Mouse (Mus musculus) hindbrain, embryonic 10.5 days (tissue): ENCODE results near the gene Ociad1. TPM values are rescaled to one million over a fixed set of nuclear protein-coding genes. Genes with fewer than 3 reads are reported as not detected.

Experiments used
- DNase-seq: peaks from one replicate; pipeline ENCODE4 v3.0.0-alpha.2; 2017; ENCODE audit warnings: low spot score
- H3K27ac ChIP-seq: fragments of 300-500 bp; sonication (generic); 2 replicates; pipeline ENCODE4 v1.5.1; 2016; ENCODE audit warnings: mild to moderate bottlenecking, moderate library complexity
- H3K27me3 ChIP-seq: fragments of 300-500 bp; sonication (generic); 2 replicates; pipeline ENCODE4 v1.6.1; 2016; ENCODE audit warnings: mild to moderate bottlenecking; ENCODE audit not compliant: poor library complexity, insufficient read depth, severe bottlenecking
- H3K36me3 ChIP-seq: fragments of 300-500 bp; sonication (generic); 2 replicates; pipeline ENCODE4 v1.6.1; 2016; ENCODE audit warnings: mild to moderate bottlenecking, moderate library complexity
- H3K4me1 ChIP-seq: fragments of 300-500 bp; sonication (generic); replicated peaks from 2 replicates; pipeline ENCODE4 v1.6.1; 2016; ENCODE audit warnings: mild to moderate bottlenecking
- H3K4me3 ChIP-seq: fragments of 300-500 bp; sonication (generic); 2 replicates; pipeline ENCODE4 v1.5.1; 2016; ENCODE audit warnings: mild to moderate bottlenecking, moderate library complexity
- H3K9me3 ChIP-seq: fragments of 300-500 bp; sonication (generic); 2 replicates; pipeline ENCODE4 v1.6.1; 2016; ENCODE audit warnings: mild to moderate bottlenecking, moderate library complexity
- WGBS: fragments of 180-500 bp; shearing (Covaris S2); methylation state at CpG from one replicate; pipeline ENCODE4 v1.1.7; 2016; 5-methylcytosine and 5-hydroxymethylcytosine counted together
- polyA plus RNA-seq: library from polyadenylated mRNA; unstranded; fragments of >200 nt; fragmentation: Nextera tagmentation; extraction: Ambion mirVana; gene quantifications from 2 replicates; pipeline ENCODE4 v1.2.1, GENCODE M21; 2016

Gene Ociad1
- polyA plus RNA-seq, 1 experiment from 2014 or later: 227 TPM

DNA sequence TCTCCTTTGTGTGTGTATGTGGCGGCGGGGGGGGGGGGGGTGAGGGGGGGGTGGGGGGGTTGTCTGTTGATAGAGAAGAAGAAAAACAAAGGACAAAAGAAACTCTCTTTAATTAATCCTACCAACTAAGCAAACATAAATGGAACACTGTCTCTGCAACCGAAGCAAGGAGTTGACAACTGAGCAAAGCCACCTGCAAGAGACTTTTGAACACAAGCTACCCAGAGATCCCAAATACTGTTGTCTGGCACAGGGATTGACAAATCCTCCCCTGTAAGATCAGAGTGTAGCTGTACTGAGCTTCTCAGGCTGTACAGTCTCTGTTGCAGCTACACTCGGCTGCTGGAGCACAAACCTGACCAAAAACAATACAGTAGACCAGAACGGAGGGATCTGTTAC lies 28.5 kb upstream of the Ociad1 start:
- Histone ChIP-seq H3K9me3 (no peaks in the 10 kb centered on the region), H3K4me1 (no peaks in the 10 kb centered on the region), H3K4me3 (no peak overlapping the region), H3K27ac (no peak overlapping the region), H3K36me3 (no peaks in the 10 kb centered on the region), H3K27me3 (no peaks in the 10 kb centered on the region)
- DNase-seq: no peak
- WGBS: 66% methylated on average over 5 of the region's 5 CpGs

DNA sequence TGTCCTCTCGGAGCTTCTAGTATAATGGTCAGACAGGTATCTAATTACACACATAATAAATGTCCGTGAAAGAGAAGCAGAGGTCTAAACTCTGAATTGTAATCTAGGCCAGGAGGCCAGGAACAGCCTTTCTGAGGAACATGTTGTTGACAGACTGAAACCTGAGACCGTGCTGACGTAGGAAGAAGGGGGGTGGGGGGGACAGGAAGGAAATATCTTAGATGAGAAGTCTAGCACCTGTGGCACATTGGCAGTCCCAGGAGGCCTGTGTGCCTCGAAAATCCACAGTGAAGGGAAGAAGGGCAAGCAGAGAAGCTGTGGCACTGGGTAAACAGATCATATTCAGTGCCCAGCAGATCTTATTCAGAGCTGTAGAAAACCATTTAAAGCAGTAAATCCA lies 27.1 kb upstream of the Ociad1 start:
- no peaks in the 10 kb centered on the region for H3K27me3 ChIP-seq
- H3K4me3 ChIP-seq: no peak overlapping the region
- H3K27ac ChIP-seq: no peak overlapping the region
- whole genome bisulfite sequencing: 65% methylated on average over 5 of the region's 5 CpGs
- H3K4me1 ChIP-seq: no peaks in the 10 kb centered on the region
- no peaks in the 10 kb centered on the region for H3K9me3 ChIP-seq
- no peaks in the 10 kb centered on the region for H3K36me3 ChIP-seq
- no peak for DNase-seq

DNA sequence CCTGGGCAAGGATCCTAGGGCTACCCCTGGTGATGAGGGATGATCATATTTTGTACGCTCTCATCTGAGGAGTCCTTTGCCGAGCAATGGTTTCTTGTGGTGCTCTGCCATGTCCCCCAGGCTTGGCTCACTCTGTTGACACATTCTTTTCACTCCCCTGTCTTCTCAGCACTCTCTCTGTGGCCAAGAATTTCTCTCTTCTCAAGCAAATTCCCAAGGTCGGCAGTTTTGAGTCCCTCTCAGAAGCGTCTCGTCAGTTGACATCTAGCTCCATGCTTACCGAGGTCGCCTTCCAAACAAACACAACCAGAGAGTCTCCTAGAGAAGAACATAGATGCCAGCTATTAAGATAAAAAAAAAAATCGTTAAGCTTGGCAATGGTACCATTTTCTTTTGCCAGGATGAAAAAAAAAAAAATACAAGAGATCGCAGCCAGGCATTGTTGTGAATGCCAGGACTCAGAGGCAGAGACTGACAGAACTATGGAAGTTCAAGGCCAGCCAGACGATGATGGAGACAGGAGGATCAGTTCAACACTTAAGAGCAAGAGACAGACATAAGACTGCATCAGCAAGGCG lies 23.9 kb upstream of the Ociad1 start:
- Histone ChIP-seq H3K27me3 (no peaks in the 10 kb centered on the region), H3K27ac (no peak overlapping the region), H3K4me1 (peaks cover 11% of the 10 kb centered on the region), H3K36me3 (no peaks in the 10 kb centered on the region), H3K4me3 (no peak overlapping the region), H3K9me3 (no peaks in the 10 kb centered on the region)
- WGBS: 78% methylated on average over 11 of the region's 11 CpGs
- DNase-seq: no peak

DNA sequence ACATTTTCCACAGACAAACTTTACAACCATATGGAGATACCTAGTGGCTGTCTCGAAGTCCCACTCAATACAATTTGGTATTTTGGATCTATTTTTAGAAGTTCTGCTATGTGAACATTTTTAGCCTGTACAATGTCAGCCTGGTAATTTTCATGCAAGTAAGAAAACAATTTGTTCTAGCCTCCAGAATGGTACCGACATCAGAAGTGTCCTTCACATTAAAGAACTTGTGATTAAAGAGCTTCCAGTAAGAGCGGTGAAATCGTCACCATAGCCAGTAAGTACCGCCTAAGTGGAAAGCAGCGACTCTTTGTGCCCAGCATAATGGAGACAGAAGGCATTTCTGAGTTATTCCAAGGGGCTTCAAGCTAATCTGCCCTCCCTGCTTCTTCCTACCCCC lies 22.0 kb upstream of the Ociad1 start:
- H3K27me3 ChIP-seq: no peaks in the 10 kb centered on the region
- 85% methylated on average over 6 of the region's 6 CpGs for WGBS

DNA sequence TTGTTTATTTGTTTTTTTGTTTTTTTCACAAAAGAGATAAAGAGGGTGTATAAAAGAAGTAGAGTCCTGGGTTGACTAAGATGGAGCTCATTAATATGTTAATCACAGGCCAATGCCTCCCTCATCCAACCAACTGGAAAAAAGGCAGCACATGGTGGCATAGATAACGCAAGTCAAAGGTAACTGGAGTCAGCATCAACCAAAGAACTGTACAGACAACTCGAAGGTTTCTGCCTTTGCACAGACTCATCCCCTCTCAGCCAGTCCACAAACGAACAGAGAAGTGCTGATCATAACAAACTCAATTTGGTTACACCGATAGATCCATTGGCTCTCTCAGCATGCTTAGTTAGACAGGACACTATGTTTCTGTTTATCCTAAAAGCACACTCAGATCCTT lies 19.4 kb upstream of the Ociad1 start:
- no peak overlapping the region for H3K4me3 ChIP-seq
- WGBS: 73% methylated on average over 4 of the region's 4 CpGs
- H3K27me3 ChIP-seq: no peaks in the 10 kb centered on the region
- no peak overlapping the region for H3K27ac ChIP-seq
- peaks cover 14% of the 10 kb centered on the region for H3K4me1 ChIP-seq
- H3K9me3 ChIP-seq: no peaks in the 10 kb centered on the region
- no peak for DNase-seq
- no peaks in the 10 kb centered on the region for H3K36me3 ChIP-seq

More for the DNA sequence above, 22.0 kb upstream of the Ociad1 start:
- Histone ChIP-seq H3K4me1 (peaks cover 14% of the 10 kb centered on the region), H3K27ac (no peak overlapping the region), H3K9me3 (no peaks in the 10 kb centered on the region), H3K36me3 (no peaks in the 10 kb centered on the region), H3K4me3 (no peak overlapping the region)
- no peak for DNase-seq

DNA sequence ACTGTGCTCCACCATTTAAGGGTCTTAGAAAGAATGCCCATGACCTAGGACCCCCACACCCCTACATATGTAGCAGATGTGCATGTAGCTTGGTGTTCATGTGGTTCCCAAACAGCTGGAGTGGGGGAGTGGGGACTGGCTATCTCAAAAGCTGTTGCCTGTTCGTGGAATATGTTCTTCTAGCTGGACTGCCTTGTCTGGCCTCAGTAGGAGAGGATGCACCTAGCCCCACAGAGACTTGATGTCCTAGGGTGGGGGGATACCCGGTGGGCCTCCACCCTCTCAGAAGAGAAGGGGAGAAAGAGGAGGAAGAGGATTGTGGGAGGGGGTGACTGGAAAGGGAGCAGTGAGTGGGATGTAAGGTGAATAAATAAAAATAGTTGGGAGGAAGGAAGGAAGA lies 17.6 kb upstream of the Ociad1 start:
- Histone ChIP-seq H3K9me3 (no peaks in the 10 kb centered on the region), H3K27ac (no peak overlapping the region), H3K4me3 (no peak overlapping the region), H3K4me1 (peaks cover 21% of the 10 kb centered on the region), H3K36me3 (no peaks in the 10 kb centered on the region), H3K27me3 (no peaks in the 10 kb centered on the region)
- no peak for DNase-seq
- WGBS: 72% methylated on average over 2 of the region's 2 CpGs

DNA sequence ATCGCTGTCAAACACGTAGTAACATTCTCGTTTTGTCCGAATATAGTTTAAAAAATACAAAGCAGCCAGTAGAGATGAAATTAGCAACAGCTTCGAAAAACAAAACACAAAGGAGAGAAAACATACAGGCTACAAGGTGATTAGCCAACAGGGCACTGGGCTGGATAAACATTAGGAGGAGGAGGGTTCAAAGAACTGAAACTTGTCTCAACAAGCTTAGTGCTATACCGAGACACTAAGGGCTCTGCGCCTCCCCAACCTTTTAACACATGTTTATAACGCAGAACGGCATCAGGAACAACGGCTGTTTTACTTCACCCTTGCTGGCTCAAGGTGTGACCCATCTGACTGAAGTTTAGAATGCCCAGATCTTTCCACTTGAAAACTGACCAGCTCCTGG lies 13.4 kb upstream of the Ociad1 start:
- peak overlapping the region; percentile 45; the same call in 1 of the 2 replicates for H3K27ac ChIP-seq
- no peak overlapping the region for H3K4me3 ChIP-seq
- WGBS: 71% methylated on average over 10 of the region's 10 CpGs

DNA sequence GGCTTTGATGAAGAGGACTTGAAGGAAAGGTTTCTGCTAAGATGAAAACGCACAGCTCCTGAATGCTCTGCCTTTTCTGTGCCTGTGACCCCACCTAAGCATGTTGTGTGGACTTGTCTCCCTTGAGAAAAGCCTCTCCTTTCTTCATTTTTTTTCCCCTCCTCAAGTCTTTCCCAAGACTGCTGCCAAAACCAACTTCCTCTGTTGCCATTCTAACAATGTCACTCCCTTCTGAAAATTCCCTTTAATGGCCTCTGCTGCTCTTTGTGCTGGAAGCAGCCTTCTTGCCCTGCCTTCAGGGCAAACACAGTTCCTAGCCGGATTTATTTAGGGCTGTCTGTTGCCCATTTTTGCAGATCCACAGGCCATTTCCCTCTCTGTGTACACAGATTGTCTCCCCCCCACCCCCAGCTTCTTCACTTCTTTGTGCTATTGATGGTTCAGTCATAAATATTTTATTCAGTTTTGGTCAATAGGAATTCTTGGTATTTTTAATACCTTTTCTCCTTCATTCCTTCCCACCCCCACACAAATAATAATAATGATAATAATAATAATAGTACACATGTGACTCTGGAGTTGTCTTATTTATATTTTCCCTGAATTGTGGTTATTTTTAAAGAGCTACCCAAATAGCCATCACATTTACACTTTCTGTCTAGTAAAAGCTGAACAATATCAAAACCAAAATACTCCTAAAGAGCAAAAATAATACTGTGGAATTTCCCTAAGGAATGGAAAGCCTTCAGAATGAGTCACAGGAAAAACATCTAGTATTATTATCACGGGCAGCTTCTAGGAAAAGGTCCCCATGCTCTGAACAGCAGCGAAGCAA lies 12.6 kb upstream of the Ociad1 start:
- no peak for DNase-seq
- Histone ChIP-seq H3K9me3 (no peaks in the 10 kb centered on the region), H3K27me3 (no peaks in the 10 kb centered on the region), H3K27ac (peak overlapping the region; percentile 45; the same call in 1 of the 2 replicates), H3K4me1 (peaks cover 8% of the 10 kb centered on the region), H3K4me3 (no peak overlapping the region), H3K36me3 (no peaks in the 10 kb centered on the region)
- 59% methylated on average over 4 of the region's 4 CpGs for WGBS

More for the DNA sequence above, 13.4 kb upstream of the Ociad1 start:
- no peak for DNase-seq
- no peaks in the 10 kb centered on the region for H3K36me3 ChIP-seq
- peaks cover 8% of the 10 kb centered on the region for H3K4me1 ChIP-seq
- H3K27me3 ChIP-seq: no peaks in the 10 kb centered on the region
- no peaks in the 10 kb centered on the region for H3K9me3 ChIP-seq

DNA sequence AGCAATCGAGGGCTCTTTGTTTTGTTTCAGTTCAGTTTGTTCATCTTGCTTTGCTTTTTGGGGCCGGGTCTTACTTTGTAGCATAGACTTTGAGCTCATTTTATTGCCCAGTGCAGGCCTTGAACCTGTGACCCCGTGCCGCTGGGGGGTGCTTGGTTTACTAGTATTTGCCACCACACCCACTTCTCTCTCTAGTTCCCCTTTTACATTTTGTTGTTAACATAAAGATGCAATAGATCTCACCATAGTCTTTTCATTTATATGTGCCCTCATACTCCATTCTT lies 12.1 kb upstream of the Ociad1 start:
- DNase-seq: no peak
- Histone ChIP-seq H3K27me3 (no peaks in the 10 kb centered on the region), H3K9me3 (no peaks in the 10 kb centered on the region), H3K4me3 (no peak overlapping the region), H3K4me1 (peaks cover 8% of the 10 kb centered on the region), H3K36me3 (no peaks in the 10 kb centered on the region), H3K27ac (no peak overlapping the region)
- WGBS: 75% methylated on average over 4 of the region's 4 CpGs

DNA sequence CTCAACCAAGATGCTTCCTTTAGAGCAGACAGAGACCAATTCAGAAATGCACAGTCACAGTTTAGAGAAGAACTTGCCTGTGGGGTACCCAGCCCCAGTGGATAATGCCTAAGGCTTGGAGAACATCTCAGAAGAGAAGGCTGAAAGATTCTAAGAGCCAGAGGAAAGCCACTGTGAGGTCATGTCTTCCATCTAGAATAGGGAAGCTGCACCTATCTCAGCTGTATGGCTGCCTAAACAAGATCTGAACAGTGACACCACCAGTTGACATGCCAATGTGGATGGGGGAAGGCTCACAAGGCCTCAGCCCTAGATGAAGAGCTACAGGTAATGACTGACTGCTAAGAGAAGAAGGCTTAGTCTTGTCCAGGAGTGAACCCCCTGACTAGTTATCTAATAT lies 8.5 kb upstream of the Ociad1 start:
- no peak overlapping the region for H3K27ac ChIP-seq
- no peak overlapping the region for H3K4me3 ChIP-seq
- peaks cover 8% of the 10 kb centered on the region for H3K4me1 ChIP-seq
- H3K9me3 ChIP-seq: no peaks in the 10 kb centered on the region
- no peaks in the 10 kb centered on the region for H3K27me3 ChIP-seq
- DNase-seq: no peak
- H3K36me3 ChIP-seq: no peaks in the 10 kb centered on the region

DNA sequence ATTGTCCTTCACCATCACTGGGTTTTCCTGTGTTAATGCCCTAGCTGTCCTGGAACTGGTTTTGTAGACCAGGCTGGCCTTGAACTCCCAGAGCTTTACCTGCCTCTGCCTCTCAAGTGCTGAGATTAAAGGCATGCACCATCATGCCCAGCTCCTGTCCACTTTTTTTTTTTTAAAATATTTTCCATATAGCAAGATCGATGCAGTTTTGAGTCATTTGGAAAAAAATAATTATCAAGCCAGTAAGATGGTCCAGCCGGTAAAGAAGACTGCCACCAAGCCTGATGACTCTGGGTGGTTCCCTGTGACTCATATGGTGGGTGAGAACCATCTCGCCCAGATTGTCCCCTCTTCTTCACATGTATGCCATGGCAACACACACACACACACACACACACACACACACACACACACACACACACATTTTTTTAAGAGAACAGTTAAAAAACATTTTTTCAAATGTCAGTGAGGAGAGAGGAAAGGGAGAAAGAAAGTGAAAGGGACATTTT lies 7.1 kb upstream of the Ociad1 start:
- WGBS: 92% methylated on average over 3 of the region's 3 CpGs
- DNase-seq: no peak
- no peaks in the 10 kb centered on the region for H3K4me1 ChIP-seq
- no peaks in the 10 kb centered on the region for H3K9me3 ChIP-seq
- H3K27me3 ChIP-seq: no peaks in the 10 kb centered on the region
- H3K27ac ChIP-seq: no peak overlapping the region
- H3K4me3 ChIP-seq: no peak overlapping the region
- H3K36me3 ChIP-seq: no peaks in the 10 kb centered on the region

DNA sequence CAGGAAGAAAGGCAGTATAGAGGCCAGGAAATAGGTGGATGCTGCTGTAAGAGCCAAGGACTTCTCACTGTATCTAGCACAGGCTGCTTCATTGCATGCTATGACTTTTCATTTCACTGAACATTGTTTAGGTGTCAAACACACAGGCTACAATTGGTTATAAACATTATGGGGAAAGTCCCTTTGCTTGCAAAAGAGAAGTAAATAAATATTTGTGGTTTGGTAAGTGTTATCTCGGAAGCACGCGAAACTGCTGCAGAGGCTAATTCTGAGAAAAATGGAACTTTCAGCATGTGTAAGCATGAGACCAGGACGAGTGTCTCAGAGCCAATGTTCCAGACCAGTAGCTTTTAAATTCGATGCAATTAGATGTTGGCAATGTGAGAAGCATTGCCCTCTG lies 6.0 kb upstream of the Ociad1 start:
- Histone ChIP-seq H3K4me3 (no peak overlapping the region), H3K9me3 (no peaks in the 10 kb centered on the region), H3K27me3 (no peaks in the 10 kb centered on the region), H3K36me3 (no peaks in the 10 kb centered on the region), H3K4me1 (no peaks in the 10 kb centered on the region), H3K27ac (no peak overlapping the region)
- no peak for DNase-seq
- WGBS: 87% methylated on average over 5 of the region's 5 CpGs

DNA sequence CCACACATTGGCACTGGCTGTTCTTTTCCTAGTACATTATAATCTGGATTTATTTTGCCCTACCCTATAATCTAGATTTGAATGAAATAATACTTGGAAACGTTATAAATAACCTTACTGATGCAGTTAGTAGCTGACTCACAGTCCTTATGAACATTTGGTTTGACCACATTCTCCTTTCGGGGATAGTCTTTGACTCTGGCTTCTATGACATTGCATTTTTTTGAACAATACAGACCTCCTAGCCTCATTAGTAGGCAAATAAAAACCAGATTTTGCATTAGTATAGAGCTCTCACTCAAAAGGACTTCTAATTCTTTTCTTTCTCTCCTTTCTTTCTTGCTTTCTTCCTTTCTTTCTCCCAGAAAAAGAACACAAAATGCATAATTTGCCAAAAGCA lies 2.7 kb upstream of the Ociad1 start:
- DNase-seq: no peak
- Histone ChIP-seq H3K4me3 (no peak overlapping the region), H3K36me3 (peaks cover 5% of the 10 kb centered on the region), H3K9me3 (no peaks in the 10 kb centered on the region), H3K4me1 (peaks cover 13% of the 10 kb centered on the region), H3K27ac (no peak overlapping the region), H3K27me3 (no peaks in the 10 kb centered on the region)
- WGBS: 69% methylated on average over 2 of the region's 2 CpGs
